In genomic region chr14:7567890-7568289, GRCm38 (mm10) we compare ENCODE assay signal across 11 mouse cellular contexts. TPM values are rescaled to one million over a fixed set of nuclear protein-coding genes. Genes with fewer than 3 reads are reported as not detected.
DNase-seq lines count a peak whose midpoint lies in the region; ATAC-seq and TF ChIP-seq lines count a peak whose summit lies in the region.
"Not testable (repeated sequence)": the region's sequence is repeated elsewhere in the genome, so short reads cannot be mapped to it uniquely, and the experiment has no call there.
"Had no signal": no experiment of that assay in that cellular context is flagged by ENCODE, and none has a peak within 500 bp of the region (broad histone marks: within the 10 kb centered on the region; RNA-seq: fewer than 3 reads in every experiment).

No protein-coding gene starts in this region.

- H3K4me2 ChIP-seq in heart, embryonic 11.5 days: peak overlapping the region; percentile 59
- peak overlapping the region; percentile 54 for H3K4me2 ChIP-seq in lung, embryonic 16.5 days (ENCODE audit: low read depth, low read length)

- H3K36me3 ChIP-seq in heart, embryonic 11.5 days (ENCODE audit: control insufficient read depth, insufficient read depth, low read length); lung, embryonic 16.5 days (ENCODE audit: control insufficient read depth, insufficient read depth, low read length): not testable (repeated sequence)

- not testable (repeated sequence) for H3K9me3 ChIP-seq in heart, embryonic 11.5 days (replicated peaks; ENCODE audit: control insufficient read depth, low read length); lung, embryonic 16.5 days (ENCODE audit: control insufficient read depth, low read length)

- not testable (repeated sequence) for H3K4me1 ChIP-seq in embryonic fibroblast, embryonic 13.5 days (ENCODE audit: control insufficient read depth, insufficient read depth, low read length); heart, embryonic 11.5 days (ENCODE audit: control insufficient read depth, insufficient read depth, low read length); lung, embryonic 16.5 days (replicated peaks; ENCODE audit: control insufficient read depth, insufficient read depth, low read length); olfactory bulb, adult 2 months (ENCODE audit: control insufficient read depth, insufficient read depth, low read length)

- intact Hi-C loops in left cerebral cortex, postnatal 4 days (cut with DNase I): not testable (repeated sequence)

- not testable (repeated sequence) for H3K27me3 ChIP-seq in heart, embryonic 11.5 days (ENCODE audit: control insufficient read depth, insufficient read depth, low read length); lung, embryonic 16.5 days (ENCODE audit: control insufficient read depth, insufficient read depth, low read depth, low read length)

- WGBS in heart, embryonic 11.5 days (ENCODE audit: insufficient replicate concordance): under 1% methylated on average over 21 of the region's 27 CpGs
- under 1% methylated on average over 19 of the region's 27 CpGs for WGBS in lung, embryonic 16.5 days
- under 1% methylated on average over 18 of the region's 27 CpGs for WGBS in olfactory bulb, adult 2 months

- not testable (repeated sequence) for TF ChIP-seq CTCF in embryonic fibroblast, embryonic 13.5 days (IDR thresholded peaks at IDR 0.05; ENCODE audit: borderline replicate concordance, insufficient read depth, low read length); olfactory bulb, adult 2 months (IDR thresholded peaks at IDR 0.05; ENCODE audit: insufficient read depth, low read depth, low read length)

- H3K4me3 ChIP-seq in embryonic fibroblast, embryonic 13.5 days (ENCODE audit: insufficient read depth, low read length): peak overlapping the region; percentile 48
- peak overlapping the region; percentile 42 for H3K4me3 ChIP-seq in heart, embryonic 11.5 days (ENCODE audit: low read depth, low read length)
- H3K4me3 ChIP-seq in lung, embryonic 16.5 days (ENCODE audit: low read length): peak overlapping the region; percentile 36
- H3K4me3 ChIP-seq in olfactory bulb, adult 2 months (ENCODE audit: insufficient read depth, low read depth, low read length): peak overlapping the region; percentile 47

- peak; percentile 1 for DNase-seq in CD4-positive, CD25-positive, alpha-beta regulatory T cell, adult 2 months (ENCODE audit: low read depth, low spot score)
- peak; percentile 13 for DNase-seq in cerebellum, adult 18-20 months
- DNase-seq in induced T-regulatory cell, adult 2 months (ENCODE audit: low read depth): peak; percentile 8
- peak; percentile 0 for DNase-seq in left cerebral cortex, postnatal 4 days

- TF ChIP-seq POLR2A in embryonic fibroblast, embryonic 13.5 days (IDR thresholded peaks at IDR 0.05; ENCODE audit: low read depth, low read length); olfactory bulb, adult 2 months (IDR thresholded peaks at IDR 0.05; ENCODE audit: insufficient read depth, low read depth, low read length): not testable (repeated sequence)

- not testable (repeated sequence) for ATAC-seq in heart, embryonic 11.5 days (replicated peaks; ENCODE audit: insufficient number of reproducible peaks, low FRiP score, low TSS enrichment); lung, embryonic 16.5 days (ENCODE audit: low read depth)

- H3K9ac ChIP-seq in heart, embryonic 11.5 days (ENCODE audit: low read depth, low read length); lung, embryonic 16.5 days (ENCODE audit: low read length): not testable (repeated sequence)

- not testable (repeated sequence) for H3K27ac ChIP-seq in embryonic fibroblast, embryonic 13.5 days (ENCODE audit: insufficient read depth, low read length); heart, embryonic 11.5 days (ENCODE audit: low read depth, low read length); lung, embryonic 16.5 days (ENCODE audit: low read length); olfactory bulb, adult 2 months (ENCODE audit: insufficient read depth, low read depth, low read length)

RNA-seq across cellular contexts. Expression of gene Gm3558, which starts 0.5 kb away (rescaled TPM):
- not detected in 2 replicates for polyA plus RNA-seq in embryonic fibroblast, embryonic 13.5 days (2011; ENCODE audit: insufficient read length, low read depth, missing spikeins)
- polyA plus RNA-seq in heart, embryonic 11.5 days (2014; fragmentation: Nextera tagmentation; extraction: Ambion mirVana): 1.2 TPM in 1 of 2 replicates, not detected in the other
- 10 to 100 TPM; 27.9 to 28.2 TPM for total RNA-seq in left cerebral cortex, postnatal 4 days (2021)
- 0.23 and 0.25 TPM in 2 replicates for polyA plus RNA-seq in lung, embryonic 16.5 days (2015; fragmentation: Nextera tagmentation; extraction: Ambion mirVana)
- not detected in 2 replicates for polyA plus RNA-seq in olfactory bulb, adult 2 months (2012; ENCODE audit: insufficient read depth, insufficient read length, low replicate concordance, missing spikeins)
- total RNA-seq: monocyte, adult 5-6 weeks had no signal

RNA-seq across cellular contexts. Expression of gene Gm10338, which starts 27.5 kb away (rescaled TPM):
- not detected in 2 replicates for polyA plus RNA-seq in embryonic fibroblast, embryonic 13.5 days (2011; ENCODE audit: insufficient read length, low read depth, missing spikeins)
- polyA plus RNA-seq in heart, embryonic 11.5 days (2014; fragmentation: Nextera tagmentation; extraction: Ambion mirVana): not detected in 2 replicates
- total RNA-seq in left cerebral cortex, postnatal 4 days (2021): not detected
- polyA plus RNA-seq in lung, embryonic 16.5 days (2015; fragmentation: Nextera tagmentation; extraction: Ambion mirVana): not detected in 2 replicates
- not detected in 2 replicates for polyA plus RNA-seq in olfactory bulb, adult 2 months (2012; ENCODE audit: insufficient read depth, insufficient read length, low replicate concordance, missing spikeins)
- total RNA-seq: heart, adult 18-20 months; monocyte, adult 5-6 weeks had no signal
- polyA plus RNA-seq: liver, embryonic 14.5 days had no signal
